Mouse (Mus musculus) lung, postnatal 0 days (tissue): ENCODE results near the gene Tigd3.

ENCODE experiments used
- CTCF ChIP-seq: IDR thresholded peaks from 2 replicates; pipeline ENCODE4 v1.5.1; 2016; ENCODE audit warnings: antibody characterized with exemption, mild to moderate bottlenecking
- EP300 ChIP-seq: IDR thresholded peaks from 2 replicates; pipeline ENCODE4 v1.6.1; 2016; ENCODE audit warnings: antibody characterized with exemption, mild to moderate bottlenecking, control low read depth

DNA sequence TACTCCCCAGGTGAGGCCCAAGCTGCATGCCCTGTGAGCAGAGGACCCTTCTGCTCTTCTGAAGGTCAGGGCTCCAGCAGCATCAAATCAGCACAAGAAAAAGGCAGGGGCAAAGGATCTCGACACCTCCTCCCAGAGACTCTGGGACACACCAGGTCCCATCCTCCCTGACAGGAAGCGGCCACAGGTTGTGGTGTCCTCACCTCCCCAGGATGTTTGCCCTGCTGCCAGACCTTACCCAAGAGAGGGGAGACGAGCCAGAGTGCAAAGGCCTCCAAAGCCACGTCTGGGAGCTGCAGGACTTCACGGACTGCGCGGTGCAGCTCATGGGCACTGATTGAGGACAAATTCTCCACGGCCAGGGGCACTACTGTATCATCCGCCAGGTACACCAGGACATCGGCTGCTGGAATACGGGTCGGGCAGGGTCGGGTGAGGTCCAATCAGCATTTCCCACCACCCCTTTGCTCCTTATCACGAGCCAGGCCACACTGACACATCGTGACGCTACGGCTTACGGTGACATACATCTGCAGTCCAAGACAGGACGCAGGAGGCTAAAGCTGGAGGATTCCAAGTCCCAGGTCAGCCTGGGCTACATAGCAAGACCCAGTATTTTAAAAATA, 20.9 kb downstream of the Tigd3 start:
- TF ChIP-seq CTCF (no peak), EP300 (no peak)
